Mouse (Mus musculus): Measurements from ENCODE around the gene Gm44790.
"Not testable (repeated sequence)": the region's sequence is repeated elsewhere in the genome, so short reads cannot be mapped to it uniquely, and the experiment has no call there.

The Gm44790 gene

DNA sequence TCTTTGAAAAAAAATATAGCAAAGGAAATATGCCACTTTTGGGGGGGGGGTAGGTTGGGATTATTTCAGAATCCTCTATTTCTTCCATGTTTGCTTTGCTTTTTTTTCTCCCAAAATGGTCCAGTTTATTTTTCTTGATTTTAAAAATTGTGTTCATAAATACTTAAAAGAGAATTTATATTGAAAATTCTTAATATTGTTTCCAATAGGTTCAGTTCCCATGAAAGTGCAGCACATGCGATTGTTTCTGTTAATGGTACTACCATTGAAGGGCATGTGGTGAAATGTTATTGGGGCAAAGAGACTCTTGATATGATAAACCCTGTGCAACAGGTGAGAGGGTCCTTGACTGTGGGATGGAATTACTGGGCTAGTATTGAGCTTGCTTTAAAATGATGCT is at the start of gene Gm44790:
Gene Gm44790 (plus strand): TSS at position 301 of the 400 bp plus-strand sequence.
- DNase-seq (ENCODE audit: low spot score): no peak

DNA sequence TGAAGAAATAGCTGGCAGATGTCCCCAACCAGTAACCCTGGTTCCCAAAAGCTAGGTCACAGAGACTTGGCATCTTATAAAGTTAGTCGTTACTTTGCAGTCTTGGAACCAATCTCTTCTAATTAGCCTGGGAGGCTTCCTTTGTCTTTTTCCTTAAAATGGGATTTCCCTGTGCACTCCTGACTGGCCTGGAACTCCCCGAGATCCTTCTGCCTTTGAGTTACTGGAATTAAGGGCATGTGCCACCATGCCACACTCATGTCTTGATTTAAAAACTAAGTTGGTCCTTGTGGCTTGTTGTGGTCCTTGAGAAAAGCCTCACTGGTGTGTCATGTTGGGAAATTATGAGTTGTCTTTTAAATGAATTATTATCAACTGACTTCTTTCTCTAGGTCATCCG is 48.1 kb upstream of the Gm44790 start:
- no peak for DNase-seq (ENCODE audit: low spot score)

DNA sequence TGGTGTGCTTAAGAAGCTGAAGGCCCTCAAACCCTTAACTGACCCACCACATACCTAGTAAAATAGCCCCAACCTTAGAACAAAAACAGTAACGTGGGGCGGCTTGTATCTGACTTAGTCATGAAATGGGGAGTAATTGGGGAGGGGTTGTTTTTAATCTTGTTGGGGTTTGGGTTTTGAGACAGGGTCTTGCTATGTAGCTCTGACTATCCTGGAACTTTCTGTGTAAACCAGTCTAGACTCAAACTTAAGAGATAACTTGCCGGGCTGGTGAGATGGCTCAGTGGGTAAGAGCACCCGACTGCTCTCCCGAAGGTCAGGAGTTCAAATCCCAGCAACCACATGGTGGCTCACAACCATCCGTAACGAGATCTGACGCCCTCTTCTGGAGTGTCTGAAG is 46.3 kb upstream of the Gm44790 start:
- DNase-seq (ENCODE audit: low spot score): not testable (repeated sequence)

DNA sequence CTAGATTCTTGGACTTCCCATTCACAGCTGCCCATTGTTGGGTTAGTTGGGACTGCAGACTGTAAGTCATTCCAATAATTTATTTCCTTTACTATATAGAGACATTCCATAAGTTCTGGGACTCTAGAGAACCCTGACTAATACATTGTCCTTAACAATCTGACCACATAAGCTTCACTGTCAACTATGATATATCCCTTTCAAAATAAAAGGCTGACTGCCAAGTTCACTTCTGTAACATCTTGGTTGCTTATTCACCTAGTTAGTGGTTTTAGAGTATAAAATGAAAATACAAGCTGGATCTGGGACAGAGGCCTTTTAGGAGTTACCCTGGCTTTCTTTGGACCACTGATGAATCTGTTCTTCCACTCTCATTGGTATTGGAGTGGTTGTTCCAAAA is 43.9 kb upstream of the Gm44790 start:
- DNase-seq (ENCODE audit: low spot score): no peak

DNA sequence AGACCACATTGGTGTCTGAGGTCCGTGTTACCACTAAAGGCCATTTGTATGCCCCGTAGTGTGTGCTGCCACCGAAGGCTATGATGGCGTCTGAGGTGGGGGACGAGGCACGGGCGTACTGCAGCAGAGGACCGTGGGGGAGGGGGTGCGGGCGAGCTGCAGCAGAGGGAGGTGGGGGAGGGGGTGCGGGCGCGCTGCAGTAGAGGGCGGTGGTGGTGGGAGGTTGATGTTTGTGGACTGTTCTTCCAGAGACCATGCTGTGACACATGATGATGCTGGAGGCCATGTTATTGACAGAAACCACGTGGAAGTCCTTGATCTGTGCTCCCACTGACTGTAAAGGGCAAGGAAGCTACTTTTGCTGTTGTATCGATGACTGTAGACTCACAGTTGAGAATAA is 43.1 kb upstream of the Gm44790 start:
- no peak for DNase-seq (ENCODE audit: low spot score)

DNA sequence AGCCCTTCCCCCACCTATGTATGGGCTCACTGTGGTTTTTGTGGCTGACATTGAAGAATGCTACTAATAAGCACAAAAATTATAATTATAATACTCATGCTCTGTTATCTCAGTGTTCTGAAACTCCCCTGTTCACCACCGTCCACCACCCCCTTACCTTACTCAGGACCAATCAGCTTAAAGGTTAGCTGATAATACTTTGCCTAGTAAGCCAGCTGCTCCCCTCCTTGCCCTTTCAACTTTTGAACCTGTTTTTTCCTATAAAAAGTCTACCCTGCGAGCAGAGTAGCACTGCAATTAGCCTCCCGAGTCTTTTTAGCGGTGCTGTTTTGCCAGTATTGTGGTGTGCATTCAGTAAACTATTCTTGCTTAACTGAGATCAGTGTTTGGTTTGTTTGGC is 41.8 kb upstream of the Gm44790 start:
- no peak for DNase-seq (ENCODE audit: low spot score)

DNA sequence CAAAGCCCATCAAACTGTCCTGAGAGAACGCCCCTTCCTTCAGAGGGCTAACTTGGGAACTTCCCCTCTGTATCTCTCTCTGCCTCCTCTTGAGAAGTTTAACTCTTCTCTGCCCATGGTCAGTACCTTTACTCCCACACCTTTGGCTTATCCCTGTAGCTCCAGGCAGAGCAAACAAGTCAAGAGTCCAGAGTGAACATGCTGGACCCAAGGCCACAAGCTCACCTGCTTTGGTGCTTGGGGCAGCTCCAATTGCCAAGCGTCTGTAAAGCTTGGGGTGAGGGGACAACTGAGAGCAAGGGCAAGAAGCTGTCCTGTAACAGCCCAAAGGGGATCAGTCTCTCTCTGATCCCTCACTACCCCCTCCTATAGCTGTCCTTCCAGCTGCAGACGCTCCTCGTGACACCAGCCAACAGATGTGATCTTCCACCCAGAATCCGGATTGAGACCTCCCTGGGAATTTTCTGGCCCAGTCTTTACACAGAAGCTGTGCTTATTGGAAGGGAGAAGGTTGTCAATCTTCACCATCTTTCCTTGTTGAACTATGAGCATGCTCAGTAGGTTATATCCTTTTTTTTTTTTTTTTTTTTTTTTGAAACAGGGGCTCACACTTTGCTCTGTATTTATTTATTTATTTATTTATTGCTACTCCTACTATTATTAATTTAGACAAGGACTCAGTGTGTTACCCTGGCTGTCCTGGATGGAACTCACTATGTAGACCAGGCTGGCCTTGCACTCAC is 40.9 kb upstream of the Gm44790 start:
- no peak for DNase-seq (ENCODE audit: low spot score)

DNA sequence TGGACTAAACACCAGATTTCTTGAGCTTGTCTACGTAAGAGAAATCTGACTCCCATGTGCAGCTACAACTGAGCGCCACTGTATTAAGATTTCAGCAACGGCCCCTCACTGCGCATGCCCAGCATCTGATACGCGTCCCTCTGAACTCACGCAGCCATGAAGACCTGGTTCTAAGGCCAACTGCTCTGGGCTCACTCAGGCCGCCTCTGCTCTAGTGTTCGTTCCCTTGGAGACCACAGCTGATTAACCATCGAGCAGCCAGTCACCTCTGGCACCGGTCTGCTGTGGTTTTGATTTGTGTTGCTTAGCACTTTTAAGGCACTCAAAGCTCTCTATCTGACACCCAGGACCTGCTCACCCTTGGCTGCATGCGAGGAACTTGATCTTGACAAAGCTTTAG is 39.1 kb upstream of the Gm44790 start:
- DNase-seq (ENCODE audit: low spot score): no peak

DNA sequence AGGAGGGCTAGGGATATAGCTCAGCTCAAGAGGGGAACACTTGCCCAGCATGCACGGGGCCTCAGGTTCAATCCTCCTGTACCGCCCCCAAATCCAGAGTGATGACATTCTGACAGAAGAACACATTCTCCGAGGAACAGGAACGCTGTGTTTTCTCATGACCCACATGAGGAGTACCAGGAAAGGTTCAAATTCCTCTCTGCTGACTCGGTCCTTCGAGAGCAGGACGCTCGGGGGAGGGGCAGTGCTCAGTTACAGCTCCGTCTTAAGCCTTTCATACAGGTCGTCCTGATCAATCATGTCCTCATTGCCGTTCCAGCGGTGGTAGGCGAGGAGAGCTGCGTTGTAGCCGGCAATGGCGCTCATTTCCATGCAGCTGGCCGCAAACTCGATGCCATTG is 38.0 kb upstream of the Gm44790 start:
- no peak for DNase-seq (ENCODE audit: low spot score)

DNA sequence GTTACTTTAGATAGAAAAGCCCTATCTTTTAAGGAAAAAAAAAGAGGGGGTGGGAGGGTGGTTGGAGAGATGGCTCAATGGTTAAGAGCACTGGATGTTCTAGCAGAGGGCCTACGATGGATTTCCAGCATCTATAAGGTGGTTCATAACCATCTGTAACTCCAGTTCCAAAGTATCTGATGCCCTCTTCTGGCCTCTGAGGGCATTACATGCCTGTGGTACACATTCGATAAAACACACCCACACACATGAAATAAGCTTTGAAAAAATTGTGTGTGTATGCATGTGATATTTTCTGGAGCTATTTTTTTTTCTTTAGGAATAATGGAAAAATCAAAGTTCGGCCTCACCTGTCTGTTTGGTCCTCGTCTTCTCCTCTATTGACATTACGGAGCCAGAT is 35.1 kb upstream of the Gm44790 start:
- no peak for DNase-seq (ENCODE audit: low spot score)

DNA sequence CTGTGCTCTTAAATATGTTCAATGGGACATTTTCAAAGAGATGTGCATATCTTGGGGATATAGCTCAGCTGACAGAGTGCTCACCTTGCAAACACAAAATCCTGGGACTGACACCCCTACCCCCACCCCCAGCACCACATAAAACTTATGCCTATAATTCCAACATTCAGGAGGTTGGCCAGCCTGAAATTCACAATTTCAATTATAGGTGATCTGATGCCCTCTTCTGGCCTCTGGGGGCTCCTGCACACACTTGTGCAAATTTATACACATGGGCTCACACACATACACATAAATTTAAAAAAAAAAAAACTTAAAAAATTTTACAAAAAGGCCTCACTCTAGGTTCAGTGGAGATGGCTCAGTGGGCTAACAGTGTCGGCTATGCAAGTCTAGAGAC is 33.3 kb upstream of the Gm44790 start:
- DNase-seq (ENCODE audit: low spot score): no peak

DNA sequence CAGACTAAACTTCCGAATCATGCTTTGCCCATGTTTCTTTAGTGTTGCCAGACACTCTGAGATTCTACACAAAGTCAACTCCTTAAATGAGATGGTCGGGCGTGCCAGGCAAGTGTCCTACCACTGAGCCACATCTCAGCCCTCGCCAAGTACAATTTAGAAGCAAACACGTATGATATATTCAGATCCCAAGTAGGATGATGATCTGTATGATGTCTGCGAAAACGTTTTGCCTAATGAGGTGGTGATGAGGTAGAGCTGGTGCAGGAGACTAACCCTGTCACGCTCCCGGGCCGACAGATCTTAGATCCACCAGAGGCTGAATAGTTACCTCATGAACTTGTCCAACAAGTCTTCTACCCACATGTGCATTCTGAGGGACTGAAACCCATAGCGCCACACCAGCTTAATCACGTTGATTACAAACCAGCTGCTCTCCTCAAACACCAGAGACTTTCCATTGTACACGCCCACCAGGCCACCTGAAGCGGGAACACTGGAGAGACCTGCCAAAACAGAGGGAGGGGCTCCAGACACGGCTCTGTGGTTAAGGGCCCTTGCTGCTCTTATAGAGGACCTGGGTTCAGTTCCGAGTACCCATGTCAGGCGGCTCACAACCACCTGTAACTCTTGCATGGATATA is 32.3 kb upstream of the Gm44790 start:
- DNase-seq (ENCODE audit: low spot score): no peak

DNA sequence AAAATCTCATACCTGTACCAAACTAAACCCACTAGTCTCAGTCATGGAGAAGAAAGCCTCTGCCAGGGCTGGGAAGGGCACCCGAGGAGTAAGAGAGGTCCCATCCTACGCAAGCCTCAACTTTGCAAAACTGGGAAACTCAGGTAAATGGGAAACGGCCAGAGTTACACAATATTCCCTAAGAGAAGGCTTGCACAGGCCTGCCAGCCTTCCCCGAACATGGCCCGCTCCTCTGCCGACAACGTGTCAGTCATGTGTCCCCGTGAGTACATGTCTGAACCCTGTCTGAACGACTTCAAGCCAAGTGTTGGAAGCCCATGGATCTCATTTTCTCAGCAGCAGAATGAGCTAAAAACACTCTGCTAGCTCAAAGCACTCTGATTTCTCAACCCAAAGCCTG is 31.4 kb upstream of the Gm44790 start:
- no peak for DNase-seq (ENCODE audit: low spot score)

DNA sequence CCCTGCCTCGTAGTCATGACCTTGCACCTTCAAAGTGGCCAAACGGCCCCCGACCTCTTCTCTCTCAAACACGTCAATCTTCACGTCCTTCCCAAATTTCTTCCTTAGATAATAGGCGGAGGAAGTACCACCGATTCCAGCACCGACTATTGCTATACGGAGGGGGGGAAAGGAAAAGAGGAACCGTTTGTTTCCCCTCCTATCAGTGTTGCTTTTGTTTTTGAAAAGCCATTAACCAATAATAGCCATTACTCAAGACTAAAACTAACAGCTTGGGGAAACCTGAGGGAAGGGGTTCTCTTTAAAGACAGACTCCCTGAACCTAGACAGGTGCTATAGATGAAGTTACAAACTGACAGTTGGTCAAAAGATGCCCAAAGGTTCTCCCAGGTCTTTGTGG is 30.5 kb upstream of the Gm44790 start:
- no peak for DNase-seq (ENCODE audit: low spot score)

DNA sequence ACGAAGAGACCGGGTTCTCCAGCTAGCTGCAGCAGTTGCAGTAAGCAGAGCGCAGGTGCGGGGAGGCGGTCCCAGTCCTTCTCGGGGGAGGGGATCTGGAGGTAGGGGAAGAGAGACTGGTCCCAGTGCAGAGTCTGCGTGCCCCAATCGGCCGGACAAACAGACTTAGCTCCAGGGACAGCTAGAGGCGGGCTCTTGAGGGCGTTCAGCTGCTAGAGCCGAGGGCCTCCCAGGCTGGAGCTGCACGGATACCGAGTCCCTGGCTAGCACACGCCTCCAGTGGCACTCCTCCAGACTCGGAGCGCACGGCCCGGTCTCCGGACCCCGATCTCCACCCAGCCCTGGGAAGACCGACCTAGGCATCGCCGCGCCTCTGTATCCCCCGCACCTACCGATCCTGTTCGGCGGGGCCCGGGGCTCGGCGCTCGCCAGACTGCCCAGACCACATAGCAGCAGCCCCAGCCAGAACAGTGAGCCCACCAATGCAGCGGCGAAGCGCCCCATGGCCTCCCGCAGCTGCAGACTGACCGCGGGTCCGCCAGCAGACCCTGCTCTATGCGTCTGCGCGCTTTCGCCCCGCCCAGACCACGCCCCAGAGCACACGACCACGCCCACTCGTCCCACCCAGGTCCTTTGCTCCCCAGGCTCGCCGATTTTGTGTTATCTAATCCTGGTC is 29.7 kb upstream of the Gm44790 start, which contains the start of gene Pcyox1:
Gene Pcyox1 (minus strand): TSS at position 574 of the 676 bp plus-strand sequence.
- DNase-seq (ENCODE audit: low spot score): peak; percentile 83

DNA sequence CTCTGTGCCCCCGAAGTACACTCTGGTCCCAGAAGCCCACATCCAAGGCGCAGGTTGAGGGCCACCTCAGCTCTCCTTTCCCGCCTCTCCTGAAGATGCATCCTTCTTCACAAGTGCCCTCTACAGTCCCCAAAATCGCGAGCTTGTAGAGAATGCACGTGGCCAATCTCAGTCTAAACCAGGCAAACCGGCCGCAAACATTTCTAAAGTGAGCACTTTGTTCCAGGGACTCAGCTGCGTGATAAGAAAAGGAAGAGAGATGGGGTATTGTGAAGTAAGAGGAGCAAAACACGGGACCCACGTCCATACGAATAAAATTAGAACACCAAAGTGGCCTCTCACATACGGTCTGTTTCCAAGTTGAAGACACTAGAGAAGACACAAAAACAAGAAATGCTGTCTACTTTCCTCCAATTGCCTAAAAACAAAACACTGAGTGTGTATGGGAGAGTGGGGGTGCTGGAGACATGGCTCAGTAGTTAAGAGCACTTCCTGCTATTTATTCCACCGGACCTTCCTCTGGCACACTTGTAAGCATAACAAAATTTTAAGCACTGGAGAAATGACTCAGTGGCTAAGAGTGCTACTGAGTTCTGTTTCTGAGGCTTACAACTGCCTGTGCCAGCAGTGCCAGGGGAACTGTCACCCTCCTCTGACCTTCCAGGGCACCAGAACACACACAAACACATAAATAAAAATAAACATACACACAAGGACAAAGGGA is 29.0 kb upstream of the Gm44790 start:
- DNase-seq (ENCODE audit: low spot score): no peak

DNA sequence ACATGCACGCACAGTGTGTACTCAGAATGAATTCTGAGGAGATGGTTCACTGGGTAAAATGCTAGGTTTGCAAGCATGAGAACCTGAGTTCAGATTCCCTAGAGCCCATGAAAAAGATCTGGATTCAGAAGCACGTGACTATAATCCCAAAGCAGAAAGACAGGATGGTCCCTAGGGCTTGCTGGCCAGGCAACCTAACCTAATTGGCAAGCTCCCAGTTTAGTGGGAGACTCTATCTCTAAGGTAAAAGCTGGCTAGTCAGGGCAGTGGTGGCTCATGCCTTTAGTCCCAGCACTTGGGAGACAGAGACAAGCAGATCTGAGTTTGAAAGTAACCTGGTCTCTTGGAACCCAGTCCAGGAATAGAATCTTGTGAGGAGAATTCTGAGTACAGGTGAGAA is 27.5 kb upstream of the Gm44790 start:
- DNase-seq (ENCODE audit: low spot score): no peak

DNA sequence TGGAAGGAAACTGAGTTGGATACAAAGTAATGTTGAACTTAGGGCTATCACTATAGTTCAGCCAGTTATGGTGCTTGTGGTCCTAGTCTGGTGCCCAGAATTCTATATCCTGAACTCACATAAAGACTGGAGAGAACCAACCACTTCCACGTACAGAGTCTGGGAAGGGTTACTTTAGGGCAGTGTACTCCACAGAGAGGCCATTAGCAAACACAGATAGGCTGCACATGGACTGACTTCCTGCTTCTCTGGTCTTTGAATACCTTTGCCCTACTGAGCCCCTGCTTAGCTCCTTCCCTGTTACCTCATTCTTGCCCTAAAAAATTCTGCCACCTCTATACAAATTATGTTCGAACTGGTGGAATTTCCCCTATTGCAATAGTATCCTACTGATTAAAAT is 26.5 kb upstream of the Gm44790 start:
- no peak for DNase-seq (ENCODE audit: low spot score)

DNA sequence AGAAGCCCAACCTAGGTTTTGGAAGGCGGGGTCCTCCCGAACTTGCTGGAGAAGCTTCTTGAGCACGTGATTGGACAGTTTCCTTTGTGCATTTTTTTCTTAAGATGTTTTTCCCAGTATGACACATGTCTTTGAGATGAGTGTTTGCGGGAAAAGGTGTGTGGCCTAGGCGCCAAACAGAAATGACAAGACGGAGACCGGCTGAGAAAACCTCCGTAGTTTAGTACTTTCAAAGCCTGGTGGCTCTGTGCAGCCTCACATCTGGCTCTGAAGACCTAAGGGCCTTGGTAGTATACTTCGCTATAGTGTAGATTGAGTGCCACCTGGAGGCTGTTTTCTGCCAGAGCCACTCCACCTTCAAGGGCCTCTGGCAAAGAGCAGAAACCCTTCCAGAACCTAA is 25.5 kb upstream of the Gm44790 start:
- peak; percentile 65 for DNase-seq (ENCODE audit: low spot score)

DNA sequence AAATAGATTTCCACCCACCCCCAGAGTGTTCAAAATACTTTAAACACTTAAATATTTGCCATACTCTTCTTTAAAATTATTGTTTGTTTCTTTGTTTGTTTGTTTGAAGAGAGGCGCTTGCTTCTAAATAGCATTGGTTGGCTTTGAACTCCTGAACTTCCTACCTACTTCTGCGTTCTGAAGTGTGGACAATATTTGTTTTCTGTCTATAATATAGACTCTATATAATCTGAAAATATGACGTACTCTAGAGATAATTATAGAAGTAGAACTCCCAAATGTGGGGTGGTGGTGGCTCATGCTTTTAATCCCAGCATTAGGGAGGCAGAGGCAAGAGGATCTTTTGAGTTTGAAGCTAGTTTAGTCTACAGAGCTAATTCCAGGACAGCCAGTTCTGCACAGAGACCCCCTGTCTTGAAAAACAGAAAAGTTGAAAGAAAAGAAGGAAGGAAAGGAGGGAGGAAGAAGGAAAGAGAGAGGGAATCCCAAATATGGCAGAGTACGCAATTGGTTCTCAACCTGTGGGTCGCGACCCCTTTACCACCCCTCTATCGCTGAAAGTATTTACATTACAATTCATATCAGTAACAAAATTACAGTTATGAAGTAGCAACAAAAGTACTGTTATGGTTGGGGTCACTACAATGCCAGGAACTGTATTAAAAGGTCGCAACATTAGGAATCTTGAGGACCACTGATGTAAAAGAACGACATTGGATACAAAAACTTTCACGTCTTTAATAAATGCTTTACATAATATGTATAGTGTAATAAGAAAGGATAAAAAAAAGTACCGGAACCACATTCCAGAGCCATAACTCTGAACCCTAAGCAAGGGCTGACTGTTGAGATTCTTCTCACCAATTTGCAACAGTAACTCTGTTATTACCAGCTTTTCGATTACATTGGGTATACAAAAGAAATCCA is 23.5 kb upstream of the Gm44790 start:
- DNase-seq (ENCODE audit: low spot score): no peak

DNA sequence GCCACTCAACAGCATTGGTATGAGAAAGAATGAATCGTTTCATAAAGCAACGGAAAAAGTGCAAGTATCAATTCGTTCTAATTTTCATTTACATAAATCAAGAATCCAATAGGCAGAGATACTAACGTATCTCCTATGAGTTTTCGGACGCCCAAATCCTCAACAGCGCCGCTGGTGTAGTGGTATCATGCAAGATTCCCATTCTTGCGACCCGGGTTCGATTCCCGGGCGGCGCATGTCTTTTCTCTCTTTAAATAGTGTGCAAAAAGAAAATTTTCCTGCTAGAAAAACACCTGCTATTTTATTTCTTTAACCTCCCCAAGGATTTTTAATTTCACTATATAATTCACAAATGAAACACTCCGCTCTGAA is 22.7 kb upstream of the Gm44790 start:
- no peak for DNase-seq (ENCODE audit: low spot score)
